Mouse (Mus musculus): ENCODE results near the gene Serpinb2.

The Serpinb2 gene

DNA sequence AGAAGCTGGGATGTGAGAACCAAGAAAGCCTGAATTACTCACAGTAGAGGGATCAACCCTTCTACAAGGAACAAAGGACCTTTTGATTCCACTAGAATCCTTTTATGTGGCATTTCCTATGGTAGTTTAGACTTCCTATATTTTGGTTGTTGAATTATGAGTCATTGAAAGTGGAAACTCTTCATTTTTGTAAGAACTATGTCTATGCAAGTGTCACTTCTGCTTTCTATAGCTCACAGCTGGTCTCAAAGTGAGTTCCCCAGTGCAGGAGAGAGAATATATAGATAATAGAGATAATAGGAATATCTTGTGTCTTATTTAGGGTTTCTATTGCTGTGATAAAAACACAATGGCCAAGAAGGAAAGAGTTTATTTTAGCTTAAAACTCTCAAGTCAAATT, 71.7 kb downstream of the Serpinb2 start:
- DNase-seq = no peak

DNA sequence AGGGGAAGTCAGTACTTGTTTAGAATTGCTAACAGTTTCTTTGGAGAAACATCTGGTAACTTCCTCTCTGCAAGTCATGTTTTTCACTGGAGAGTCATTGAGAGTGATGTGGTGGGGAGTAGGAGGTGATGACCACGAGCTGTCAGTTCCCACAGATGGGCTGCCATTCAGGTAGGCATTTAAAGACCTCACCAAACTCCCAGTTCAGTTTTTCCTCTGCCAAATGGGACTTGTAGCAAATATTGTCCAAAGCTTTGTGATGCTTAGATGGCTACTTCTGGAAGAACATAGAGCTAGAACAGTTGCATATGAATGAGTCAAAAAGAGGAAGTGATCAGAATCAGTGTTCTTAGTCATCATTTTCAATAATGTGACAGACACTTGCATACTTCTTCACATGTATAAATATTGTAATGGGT, 72.7 kb downstream of the Serpinb2 start:
- no peak for DNase-seq

DNA sequence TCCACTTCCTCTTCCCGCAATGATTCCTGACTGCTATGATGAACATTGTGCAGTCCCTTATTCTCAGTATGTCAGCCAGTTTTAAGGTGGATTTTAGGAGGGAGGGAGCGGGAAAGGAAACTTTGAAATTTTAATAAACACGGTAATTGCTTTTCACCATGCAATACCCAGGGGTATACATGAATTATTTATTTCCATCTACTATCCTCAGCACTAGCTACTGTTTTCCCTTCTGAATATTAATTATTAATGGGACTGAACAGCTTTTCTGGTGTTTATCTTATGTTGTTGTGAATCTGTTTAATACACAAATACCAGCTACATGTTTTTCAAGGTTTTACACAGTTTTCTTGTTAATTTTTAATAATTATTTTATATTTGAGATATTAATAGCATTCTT, 73.7 kb downstream of the Serpinb2 start:
- no peak for DNase-seq

Measured in cerebellum, postnatal 36 days (tissue).